Mouse (Mus musculus) stomach, embryonic 15.5 days (tissue): ENCODE results near the gene Fxyd1. TPM values are rescaled to one million over a fixed set of nuclear protein-coding genes. Genes with fewer than 3 reads are reported as not detected.

Experiments used
- ATAC-seq: fragments of 200-750 bp; cut with Nextera tagmentation; 2 replicates; pipeline ENCODE4 v1.8.0; 2017; ENCODE audit warnings: low read depth, moderate number of reproducible peaks, moderate TSS enrichment; ENCODE audit not compliant: insufficient read depth, low FRiP score
- H3K27ac ChIP-seq: fragments of 300-500 bp; sonication (generic); 2 replicates; pipeline ENCODE4 v1.5.1; 2015; ENCODE audit warnings: mild to moderate bottlenecking, inconsistent platforms
- H3K27me3 ChIP-seq: fragments of 300-500 bp; sonication (generic); replicated peaks from 2 replicates; pipeline ENCODE4 v1.6.1; 2015; ENCODE audit warnings: inconsistent platforms
- H3K36me3 ChIP-seq: fragments of 300-500 bp; sonication (generic); 2 replicates; pipeline ENCODE4 v1.6.1; 2015; ENCODE audit warnings: inconsistent platforms
- H3K4me1 ChIP-seq: fragments of 300-500 bp; sonication (generic); 2 replicates; pipeline ENCODE4 v1.6.1; 2015; ENCODE audit warnings: inconsistent platforms
- H3K4me2 ChIP-seq: fragments of 300-500 bp; sonication (generic); 2 replicates; pipeline ENCODE4 v1.6.1; 2015; ENCODE audit warnings: mild to moderate bottlenecking, inconsistent platforms
- H3K4me3 ChIP-seq: fragments of 300-500 bp; sonication (generic); replicated peaks from 2 replicates; pipeline ENCODE4 v1.5.1; 2015; ENCODE audit warnings: inconsistent platforms
- H3K9ac ChIP-seq: fragments of 300-500 bp; sonication (generic); 2 replicates; pipeline ENCODE4 v1.6.1; 2015; ENCODE audit warnings: inconsistent platforms
- H3K9me3 ChIP-seq: fragments of 300-500 bp; sonication (generic); 2 replicates; pipeline ENCODE4 v1.6.1; 2016; ENCODE audit warnings: inconsistent platforms
- WGBS: fragments of 180-500 bp; shearing (Covaris S2); methylation state at CpG from one replicate; pipeline ENCODE4 v1.1.7; 2015; 5-methylcytosine and 5-hydroxymethylcytosine counted together
- polyA plus RNA-seq: library from polyadenylated mRNA; unstranded; fragments of >200 nt; fragmentation: Nextera tagmentation; extraction: Ambion mirVana; gene quantifications from 2 replicates; pipeline ENCODE4 v1.2.1, GENCODE M21; 2015

Fxyd1 gene
- polyA plus RNA-seq: 89.3 and 110 TPM in 2 replicates

DNA sequence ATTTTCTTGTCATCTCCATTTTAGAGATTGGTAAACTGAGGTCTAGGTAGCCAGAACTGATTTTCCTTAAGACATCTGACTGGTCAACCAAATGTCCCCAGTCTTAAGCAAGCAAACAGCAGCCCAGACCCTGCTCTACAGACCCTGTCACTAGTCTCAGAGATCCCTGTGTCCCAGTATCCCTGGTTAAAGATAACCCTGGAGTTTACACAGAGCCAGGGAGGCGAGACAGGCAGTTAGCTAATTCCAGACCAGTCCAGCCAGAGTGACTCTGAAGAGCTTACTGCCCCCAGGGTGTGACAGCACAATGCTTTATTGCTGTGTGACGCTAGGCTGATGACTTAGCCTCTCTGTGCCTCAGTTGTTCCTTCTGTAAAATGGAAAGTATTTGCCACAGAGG, at the start of gene Fxyd1:
Gene Fxyd1 (minus strand): TSS at position 129 of the 400 bp plus-strand sequence.
- WGBS: 84% methylated on average over 2 of the region's 2 CpGs
- Histone ChIP-seq H3K9me3 (no peaks in the 10 kb centered on the region), H3K4me1 (peaks cover 33% of the 10 kb centered on the region), H3K27ac (peak within 1 kb of the TSS; percentile 57), H3K27me3 (peaks cover 9% of the 10 kb centered on the region), H3K36me3 (no peaks in the 10 kb centered on the region), H3K4me2 (no peak within 1 kb of the TSS), H3K9ac (0 out of 2 replicates have a peak within 1 kb of the TSS, but pooled peaks have one; percentile 2), H3K4me3 (no peak within 1 kb of the TSS)
- no peak for ATAC-seq

DNA sequence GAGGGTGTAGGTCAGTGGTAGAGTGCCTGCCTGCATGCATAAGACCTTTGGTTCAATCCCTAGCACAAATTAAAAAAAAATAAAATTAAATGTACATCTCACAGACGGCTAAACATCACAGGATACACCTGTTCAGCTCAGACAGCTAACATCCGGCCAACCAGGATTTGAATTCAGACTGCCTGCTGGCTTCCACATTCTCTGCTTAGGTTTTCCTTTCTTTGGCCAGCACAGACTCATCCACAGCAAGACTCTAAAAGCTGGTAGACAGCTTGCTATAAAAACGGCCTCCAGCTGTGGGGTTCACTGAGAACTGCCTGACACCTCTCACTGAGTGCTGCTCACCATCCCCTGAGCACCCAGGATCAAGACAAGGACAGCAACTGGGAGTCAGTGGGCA, 49.2 kb upstream of the Fxyd1 start:
- Histone ChIP-seq H3K36me3 (no peaks in the 10 kb centered on the region), H3K9ac (no peak overlapping the region), H3K9me3 (no peaks in the 10 kb centered on the region), H3K27ac (no peak overlapping the region), H3K27me3 (no peaks in the 10 kb centered on the region), H3K4me2 (no peak overlapping the region), H3K4me1 (no peaks in the 10 kb centered on the region), H3K4me3 (no peak overlapping the region)
- no peak for ATAC-seq
- WGBS: 48% methylated on average over 3 of the region's 3 CpGs

DNA sequence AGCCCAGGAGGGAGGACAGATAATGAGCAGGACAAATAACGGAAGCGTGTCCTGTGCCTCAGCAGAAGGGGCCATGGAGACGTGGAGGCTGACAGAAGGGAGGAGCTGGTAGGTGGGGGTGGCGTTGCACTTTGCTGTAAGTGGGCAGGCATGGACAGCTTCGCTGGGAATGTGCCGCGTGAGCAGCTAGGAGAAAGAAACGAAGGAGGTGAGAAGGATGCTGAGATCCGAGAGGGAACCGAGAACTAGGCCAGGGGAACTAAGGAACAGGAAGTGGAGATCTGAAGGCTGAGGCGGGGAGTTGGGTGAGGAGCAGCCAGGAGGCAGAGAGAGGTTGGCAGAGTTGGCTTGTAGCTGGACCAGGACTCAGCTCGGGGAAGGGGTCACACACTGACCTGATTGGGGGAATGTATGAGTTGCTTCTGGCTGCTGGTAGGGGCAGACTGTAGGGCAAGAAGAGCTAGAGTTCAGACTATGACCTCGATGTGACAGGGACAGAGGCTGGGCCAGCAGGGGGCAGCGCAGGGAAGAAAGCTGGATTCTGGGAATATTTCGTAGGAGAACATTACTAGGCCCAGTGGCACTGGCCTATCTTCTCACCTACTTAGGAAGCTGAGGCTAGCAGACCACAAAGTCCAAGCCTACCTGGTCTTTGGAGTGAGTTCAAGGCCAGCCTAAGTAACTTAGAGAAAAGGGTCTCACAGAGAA, 48.2 kb upstream of the Fxyd1 start:
- WGBS: 52% methylated on average over 15 of the region's 15 CpGs
- no peaks in the 10 kb centered on the region for H3K9me3 ChIP-seq
- no peak overlapping the region for H3K9ac ChIP-seq
- H3K36me3 ChIP-seq: no peaks in the 10 kb centered on the region
- no peak overlapping the region for H3K4me2 ChIP-seq
- H3K27ac ChIP-seq: no peak overlapping the region
- H3K4me3 ChIP-seq: no peak overlapping the region
- no peaks in the 10 kb centered on the region for H3K4me1 ChIP-seq
- H3K27me3 ChIP-seq: no peaks in the 10 kb centered on the region
- ATAC-seq: no peak

DNA sequence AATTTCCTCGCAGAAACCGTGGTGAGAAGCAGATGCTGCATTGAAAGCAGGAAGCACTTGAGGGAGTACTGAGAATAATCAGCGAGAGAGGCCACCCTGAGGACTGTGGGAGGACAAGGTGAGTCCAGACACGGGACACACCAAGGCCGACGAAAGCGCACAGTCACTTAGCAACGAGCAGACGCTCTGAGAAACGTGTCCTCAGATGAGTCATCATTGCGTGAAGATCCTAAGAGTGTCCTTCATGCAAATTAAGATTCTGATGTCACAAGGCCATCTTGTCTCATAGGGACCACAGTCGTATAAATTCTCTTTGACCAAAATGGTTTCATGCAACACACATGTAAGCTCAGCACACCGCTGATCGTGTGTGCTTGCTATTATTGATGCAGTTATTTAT, 43.8 kb upstream of the Fxyd1 start:
- no peak overlapping the region for H3K9ac ChIP-seq
- H3K36me3 ChIP-seq: no peaks in the 10 kb centered on the region
- ATAC-seq: no peak
- WGBS: 80% methylated on average over 14 of the region's 14 CpGs
- H3K4me3 ChIP-seq: no peak overlapping the region
- no peaks in the 10 kb centered on the region for H3K27me3 ChIP-seq
- no peaks in the 10 kb centered on the region for H3K4me1 ChIP-seq
- no peak overlapping the region for H3K4me2 ChIP-seq
- no peaks in the 10 kb centered on the region for H3K9me3 ChIP-seq
- no peak overlapping the region for H3K27ac ChIP-seq

DNA sequence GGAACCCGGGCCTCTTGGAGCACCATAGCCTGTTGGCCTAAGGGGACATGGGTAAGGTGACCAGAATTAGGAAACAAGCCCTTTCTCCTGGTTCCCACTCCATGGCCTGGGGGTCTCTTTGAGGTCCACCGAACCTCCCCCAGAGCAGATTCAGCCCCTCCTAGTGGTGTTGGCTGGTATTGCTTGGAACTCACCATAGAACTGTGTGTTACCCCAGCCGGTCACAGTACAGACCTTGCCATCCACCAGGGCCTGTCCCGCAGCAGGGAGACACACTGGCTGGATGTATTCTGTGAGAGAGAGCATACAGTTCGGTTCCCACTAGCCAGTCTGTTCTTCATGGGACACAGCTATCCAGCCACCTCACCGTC, 42.6 kb upstream of the Fxyd1 start:
- no peak for ATAC-seq
- 86% methylated on average over 6 of the region's 6 CpGs for WGBS
- H3K9me3 ChIP-seq: no peaks in the 10 kb centered on the region

DNA sequence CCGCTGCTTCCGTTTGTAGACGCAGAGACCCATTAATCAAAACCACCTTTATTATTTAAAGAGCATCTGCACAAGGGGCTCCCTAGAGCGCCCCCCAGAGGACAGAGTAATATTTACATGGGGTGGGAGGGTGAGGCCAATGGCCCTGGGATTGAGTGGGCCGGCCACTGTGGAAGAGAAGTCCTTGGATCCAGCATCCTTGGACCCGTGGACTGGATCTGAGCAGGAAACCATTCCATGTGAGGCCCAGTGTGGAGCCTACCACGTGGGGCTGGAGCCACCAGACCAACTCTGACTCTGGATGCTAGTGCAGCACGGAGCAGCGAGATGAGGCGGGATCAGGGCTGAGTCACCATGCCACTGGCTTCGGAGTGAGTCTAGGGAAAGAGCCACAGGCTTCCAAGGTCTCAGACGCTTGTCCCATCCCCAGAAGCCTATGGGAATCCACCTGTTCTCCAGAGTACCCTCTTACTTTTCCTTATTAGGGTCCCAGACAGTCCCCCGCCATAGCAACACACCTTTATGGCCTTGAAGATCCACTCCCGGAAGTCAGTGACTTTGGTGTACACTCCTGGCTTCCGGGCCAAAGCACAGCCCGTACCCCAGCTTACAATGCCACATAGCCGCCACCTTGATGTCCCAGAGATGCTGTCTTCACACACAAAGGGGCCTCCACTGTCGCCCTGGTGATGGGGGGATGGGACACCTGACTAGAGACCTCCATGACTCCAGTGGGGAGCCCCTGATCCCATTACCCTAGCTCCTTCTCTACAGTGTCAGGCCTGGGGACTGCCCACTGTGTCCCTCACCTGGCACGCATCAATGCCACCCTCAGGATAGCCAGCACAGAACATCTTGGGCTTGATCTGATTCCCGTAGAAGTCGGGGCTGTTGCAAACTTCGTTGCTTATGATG, 42.0 kb upstream of the Fxyd1 start:
- Histone ChIP-seq H3K4me3 (no peak overlapping the region), H3K9me3 (no peaks in the 10 kb centered on the region), H3K4me2 (no peak overlapping the region), H3K36me3 (no peaks in the 10 kb centered on the region), H3K27ac (no peak overlapping the region), H3K9ac (no peak overlapping the region), H3K27me3 (no peaks in the 10 kb centered on the region), H3K4me1 (0 out of 2 replicates have a peak, but pooled peaks cover 4% of the 10 kb centered on the region)
- ATAC-seq: no peak
- WGBS: 77% methylated on average over 22 of the region's 22 CpGs

More for the DNA sequence above, 42.6 kb upstream of the Fxyd1 start:
- no peak overlapping the region for H3K27ac ChIP-seq
- H3K4me1 ChIP-seq: 0 out of 2 replicates have a peak, but pooled peaks cover 4% of the 10 kb centered on the region
- no peak overlapping the region for H3K4me3 ChIP-seq
- no peak overlapping the region for H3K4me2 ChIP-seq
- no peaks in the 10 kb centered on the region for H3K27me3 ChIP-seq
- H3K9ac ChIP-seq: no peak overlapping the region
- H3K36me3 ChIP-seq: no peaks in the 10 kb centered on the region

DNA sequence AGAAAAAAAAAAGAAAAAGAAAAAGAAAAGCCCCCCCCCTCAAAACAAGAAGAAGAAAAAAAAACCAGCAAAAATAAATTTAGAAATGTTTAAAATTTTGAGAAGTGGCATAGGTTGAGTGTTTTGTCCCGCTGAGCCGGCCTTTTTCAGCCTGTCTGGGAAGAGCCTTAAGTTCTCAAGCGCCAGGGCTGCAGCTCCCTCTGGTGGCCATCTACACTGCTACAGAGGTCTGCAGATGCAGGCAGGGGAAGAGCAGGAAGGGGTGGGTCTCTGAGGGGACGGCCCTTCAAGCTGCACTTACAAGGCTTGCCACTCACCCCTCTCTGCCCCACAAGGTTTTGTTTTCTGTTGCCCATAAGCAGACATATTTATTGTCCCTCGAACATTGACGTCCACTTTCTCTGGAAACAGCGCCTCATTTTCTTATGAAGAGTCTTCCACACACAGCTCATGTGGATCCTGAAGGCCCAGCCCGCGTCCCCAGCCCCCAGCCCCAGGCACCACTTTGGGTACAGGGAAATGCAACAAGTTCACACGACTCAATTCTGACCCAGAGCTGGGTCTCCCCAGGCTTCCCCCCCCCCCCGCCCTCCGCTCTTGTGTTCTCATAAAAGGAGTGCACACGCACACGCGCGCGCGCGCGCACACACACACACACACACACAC, 40.7 kb upstream of the Fxyd1 start:
- Histone ChIP-seq H3K27ac (no peak overlapping the region), H3K9ac (no peak overlapping the region), H3K27me3 (no peaks in the 10 kb centered on the region), H3K36me3 (no peaks in the 10 kb centered on the region), H3K4me3 (peak overlapping the region; percentile 15), H3K4me2 (peak overlapping the region; percentile 42), H3K9me3 (no peaks in the 10 kb centered on the region), H3K4me1 (0 out of 2 replicates have a peak, but pooled peaks cover 4% of the 10 kb centered on the region)
- ATAC-seq: peak; percentile 89
- WGBS: 37% methylated on average over 18 of the region's 20 CpGs

DNA sequence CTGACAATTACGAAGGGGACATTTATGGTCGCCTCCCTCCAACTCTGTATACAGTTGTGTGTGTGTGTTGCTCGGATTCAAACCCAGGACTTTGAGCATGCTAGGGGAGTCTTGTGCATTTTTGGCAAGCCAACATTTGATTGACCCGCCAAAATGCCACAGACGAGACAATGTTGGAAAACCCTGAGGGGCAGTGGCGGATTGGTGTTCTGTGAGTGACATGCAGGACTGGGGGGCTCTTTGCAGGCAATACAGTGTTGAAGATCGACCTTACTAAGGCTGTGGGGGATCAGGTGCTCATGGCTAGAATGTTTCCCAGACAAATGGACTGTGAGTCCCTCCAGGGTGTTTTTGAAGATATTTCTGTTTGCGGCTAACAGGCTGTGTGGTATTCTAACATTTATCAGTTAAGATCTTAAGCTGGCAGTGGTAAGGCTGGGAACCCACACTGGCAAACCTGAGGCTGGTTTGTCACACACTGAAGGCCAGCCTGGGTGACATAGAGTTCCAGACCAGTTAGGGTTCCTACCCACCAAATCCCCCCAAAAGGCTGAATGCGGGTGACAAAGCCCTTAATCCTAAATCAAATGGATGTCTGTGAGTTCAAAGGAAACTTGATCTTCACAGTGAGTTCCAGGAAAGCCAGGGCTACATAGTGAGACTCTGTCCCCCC, 40.0 kb upstream of the Fxyd1 start:
- Histone ChIP-seq H3K4me2 (no peak overlapping the region), H3K27me3 (no peaks in the 10 kb centered on the region), H3K9ac (no peak overlapping the region), H3K4me3 (no peak overlapping the region), H3K27ac (no peak overlapping the region), H3K4me1 (0 out of 2 replicates have a peak, but pooled peaks cover 4% of the 10 kb centered on the region), H3K36me3 (no peaks in the 10 kb centered on the region), H3K9me3 (no peaks in the 10 kb centered on the region)
- no peak for ATAC-seq
- 72% methylated on average over 9 of the region's 9 CpGs for WGBS

DNA sequence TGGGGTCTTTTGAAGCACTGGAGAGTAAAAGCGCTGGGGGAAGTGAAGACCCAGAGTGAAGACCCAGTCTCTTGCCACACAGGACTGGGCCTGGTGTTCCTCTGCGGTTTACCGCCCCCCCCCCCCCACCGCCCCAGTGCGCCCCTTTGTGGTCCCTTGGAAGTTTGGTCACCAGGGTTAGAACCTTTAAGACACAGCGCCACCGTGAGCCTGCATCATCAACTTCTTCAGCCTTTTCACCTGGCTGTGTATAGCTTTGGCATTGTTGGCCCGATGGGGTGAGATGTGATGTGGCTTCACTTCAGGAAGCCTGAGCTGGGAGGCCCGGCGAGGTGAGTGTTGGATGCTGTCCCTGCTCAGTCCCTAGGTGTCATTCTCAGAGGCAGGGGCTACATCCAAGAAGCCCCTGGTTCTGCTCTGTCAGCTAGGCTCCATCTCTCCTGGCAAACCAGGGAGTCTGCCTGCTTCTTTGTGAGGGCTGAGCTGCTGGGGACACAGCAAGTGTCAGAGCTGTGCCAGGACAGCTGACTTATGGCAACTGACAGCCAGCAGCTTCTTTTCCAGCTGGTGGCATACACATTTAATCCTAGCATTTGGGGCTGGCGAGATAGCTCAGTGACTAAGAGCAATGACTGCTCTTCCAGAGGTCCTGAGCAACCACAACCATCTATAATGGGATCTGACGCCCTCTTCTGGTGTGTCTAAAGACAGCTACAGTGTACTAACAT, 37.9 kb upstream of the Fxyd1 start:
- no peaks in the 10 kb centered on the region for H3K36me3 ChIP-seq
- no peak overlapping the region for H3K9ac ChIP-seq
- no peaks in the 10 kb centered on the region for H3K27me3 ChIP-seq
- H3K27ac ChIP-seq: no peak overlapping the region
- H3K9me3 ChIP-seq: no peaks in the 10 kb centered on the region
- H3K4me2 ChIP-seq: no peak overlapping the region
- ATAC-seq: no peak
- H3K4me1 ChIP-seq: 0 out of 2 replicates have a peak, but pooled peaks cover 4% of the 10 kb centered on the region
- WGBS: 24% methylated on average over 12 of the region's 12 CpGs
- no peak overlapping the region for H3K4me3 ChIP-seq

DNA sequence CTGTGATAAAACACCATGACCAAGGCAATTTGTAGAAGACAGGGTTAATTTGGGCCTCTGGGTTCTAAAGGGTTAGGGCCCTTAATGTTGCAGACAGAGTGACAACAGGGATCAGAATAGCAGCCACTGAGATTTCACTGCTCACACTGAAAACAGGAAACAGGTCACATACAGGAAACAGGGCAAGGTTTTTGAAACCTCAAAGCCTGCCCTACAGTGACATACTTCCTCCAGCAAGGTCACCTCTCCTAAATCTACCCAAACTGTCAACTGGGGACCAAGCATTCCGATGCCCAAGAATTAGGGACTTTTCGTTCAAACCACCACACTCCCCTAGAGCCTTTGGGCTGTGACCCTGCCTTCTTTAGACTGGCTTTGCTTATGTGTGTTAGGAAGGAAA, 32.7 kb upstream of the Fxyd1 start:
- ATAC-seq: no peak
- no peaks in the 10 kb centered on the region for H3K27me3 ChIP-seq
- H3K4me3 ChIP-seq: no peak overlapping the region
- no peak overlapping the region for H3K27ac ChIP-seq
- H3K4me1 ChIP-seq: peaks cover 3% of the 10 kb centered on the region
- WGBS: 63% methylated on average over 2 of the region's 2 CpGs
- no peak overlapping the region for H3K9ac ChIP-seq
- no peaks in the 10 kb centered on the region for H3K36me3 ChIP-seq
- H3K4me2 ChIP-seq: no peak overlapping the region
- no peaks in the 10 kb centered on the region for H3K9me3 ChIP-seq

DNA sequence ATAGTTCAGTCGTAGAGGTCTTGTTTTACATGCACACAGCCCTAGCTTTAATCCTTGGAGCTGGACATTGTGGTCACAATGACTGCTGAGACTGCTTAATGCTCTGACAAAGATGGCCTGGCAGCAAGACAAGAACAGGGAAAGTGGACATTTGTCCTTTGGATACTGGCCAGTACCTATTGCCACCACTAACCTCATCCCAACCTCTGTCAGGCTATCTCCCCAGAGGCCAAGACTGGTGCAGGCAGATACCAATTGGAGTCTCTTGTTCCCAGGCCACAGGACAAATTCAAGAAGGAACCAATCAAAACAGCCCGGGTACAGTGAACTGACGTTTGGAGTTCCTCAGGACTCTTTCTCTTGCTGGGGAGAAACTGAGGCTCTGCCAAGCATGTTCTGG, 31.2 kb upstream of the Fxyd1 start:
- WGBS: 70% methylated on average over 3 of the region's 3 CpGs
- Histone ChIP-seq H3K27ac (no peak overlapping the region), H3K4me1 (peaks cover 12% of the 10 kb centered on the region), H3K9me3 (no peaks in the 10 kb centered on the region), H3K9ac (no peak overlapping the region), H3K36me3 (no peaks in the 10 kb centered on the region), H3K4me3 (no peak overlapping the region), H3K27me3 (no peaks in the 10 kb centered on the region), H3K4me2 (no peak overlapping the region)
- no peak for ATAC-seq
